Mouse (Mus musculus) cerebellum, adult 2 months (tissue): ENCODE results near the gene Smoc1. TPM values are rescaled to one million over a fixed set of nuclear protein-coding genes. Genes with fewer than 3 reads are reported as not detected.

ENCODE experiments used
- DNase-seq, 2 experiments: peaks; one replicate each; pipeline ENCODE4 v3.0.0; 2021
- H3K27ac ChIP-seq: fragments of 200-500 bp; 2 replicates; pipeline ENCODE4 v1.5.1; 2012; ENCODE audit warnings: low read length, control low read depth, inconsistent platforms; ENCODE audit not compliant: insufficient read depth
- H3K27me3 ChIP-seq: fragments of 200-500 bp; 2 replicates; pipeline ENCODE4 v1.6.1; 2012; ENCODE audit warnings: inconsistent platforms, mild to moderate bottlenecking, low read length, moderate library complexity; ENCODE audit not compliant: control insufficient read depth, insufficient read depth
- H3K4me1 ChIP-seq: fragments of 200-500 bp; 2 replicates; pipeline ENCODE4 v1.6.1; 2011; ENCODE audit warnings: low read length; ENCODE audit not compliant: control insufficient read depth, insufficient read depth
- H3K4me3 ChIP-seq: fragments of 200-500 bp; replicated peaks from 2 replicates; pipeline ENCODE3; 2011; ENCODE audit warnings: mild to moderate bottlenecking, low read depth, low read length, control low read depth; ENCODE audit not compliant: insufficient read depth
- CTCF ChIP-seq: fragments of 200-500 bp; IDR thresholded peaks from 2 replicates; pipeline ENCODE4 v1.5.1; 2011; ENCODE audit warnings: low read depth, mild to moderate bottlenecking, control low read depth, low read length, moderate library complexity, borderline replicate concordance; ENCODE audit not compliant: insufficient read depth
- POLR2A ChIP-seq: fragments of 200-500 bp; IDR thresholded peaks from 2 replicates; pipeline ENCODE4 v1.6.1; 2011; ENCODE audit warnings: low read length, control low read depth, borderline replicate concordance; ENCODE audit not compliant: insufficient read depth
- WGBS: fragments of 180-500 bp; shearing (Covaris S2); methylation state at CpG from one replicate; pipeline ENCODE4 v1.1.7; 2018; 5-methylcytosine and 5-hydroxymethylcytosine counted together
- polyA plus RNA-seq: library from polyadenylated mRNA; depleted of rRNA; stranded (reverse); fragments of >200 nt; gene quantifications from 2 replicates; pipeline ENCODE4 v1.2.3, GENCODE M21; 2012

Gene Smoc1
- polyA plus RNA-seq, 1 experiment: 10.8 TPM

- TF ChIP-seq CTCF: no peak
- TF ChIP-seq POLR2A: no peak
- 59% methylated on average over 9 of the region's 9 CpGs for WGBS
- Histone ChIP-seq H3K4me3 (no peak overlapping the region), H3K4me1 (peaks cover 20% of the 10 kb centered on the region), H3K27ac (no peak overlapping the region), H3K27me3 (no peaks in the 10 kb centered on the region)
- no peak for DNase-seq
Observed at GRCm38 (mm10) chr12:81175252-81175651, 148.6 kb downstream of the Smoc1 start.

DNA sequence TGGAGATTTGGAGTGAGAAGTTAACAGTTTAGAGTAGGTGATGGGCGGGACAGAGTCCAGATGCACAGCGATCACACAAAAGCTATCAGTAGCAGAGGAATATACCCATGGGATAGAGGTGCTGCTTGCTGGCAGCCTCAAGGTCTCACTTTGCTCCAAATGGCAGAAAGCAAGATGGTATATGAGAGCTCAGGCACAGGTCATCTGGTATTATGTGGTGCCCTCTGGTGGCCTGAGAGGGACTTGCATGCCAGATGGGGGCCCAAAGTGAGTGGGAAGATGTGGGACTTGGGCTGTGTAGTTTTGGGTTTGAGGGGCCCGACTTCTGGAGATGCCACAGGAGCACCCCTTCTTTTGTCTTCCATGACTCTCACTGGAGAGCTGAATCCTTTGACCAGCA is 155.5 kb downstream of the Smoc1 start:
- Histone ChIP-seq H3K27ac (no peak overlapping the region), H3K4me1 (no peaks in the 10 kb centered on the region; the same call in 1 of the 2 replicates), H3K4me3 (no peak overlapping the region), H3K27me3 (no peaks in the 10 kb centered on the region)
- DNase-seq: peak; percentile 57 to 72
- no peak for TF ChIP-seq POLR2A
- peak; percentile 88 for TF ChIP-seq CTCF
- 50% methylated on average over 3 of the region's 3 CpGs for WGBS

- Histone ChIP-seq H3K4me1 (no peaks in the 10 kb centered on the region; the same call in 1 of the 2 replicates), H3K4me3 (no peak overlapping the region), H3K27ac (no peak overlapping the region), H3K27me3 (no peaks in the 10 kb centered on the region)
- 84% methylated on average over 2 of the region's 2 CpGs for WGBS
- DNase-seq: no peak
- TF ChIP-seq POLR2A (no peak), CTCF (no peak)
Observed at GRCm38 (mm10) chr12:81184967-81185366, 158.4 kb downstream of the Smoc1 start.

- H3K4me1 ChIP-seq: no peaks in the 10 kb centered on the region; the same call in 1 of the 2 replicates
- no peak overlapping the region for H3K4me3 ChIP-seq
- WGBS: 93% methylated on average over 4 of the region's 4 CpGs
- no peaks in the 10 kb centered on the region for H3K27me3 ChIP-seq
- TF ChIP-seq CTCF (no peak), POLR2A (no peak)
- DNase-seq: no peak
- no peak overlapping the region for H3K27ac ChIP-seq
Observed at GRCm38 (mm10) chr12:81186081-81186480, 159.5 kb downstream of the Smoc1 start.

- Histone ChIP-seq H3K27ac (no peak overlapping the region), H3K4me1 (no peaks in the 10 kb centered on the region; the same call in 1 of the 2 replicates), H3K27me3 (no peaks in the 10 kb centered on the region), H3K4me3 (no peak overlapping the region)
- TF ChIP-seq POLR2A (no peak), CTCF (no peak)
- WGBS: 67% methylated on average over 3 of the region's 3 CpGs
- no peak for DNase-seq
Observed at GRCm38 (mm10) chr12:81186668-81187067, 160.1 kb downstream of the Smoc1 start.

DNA sequence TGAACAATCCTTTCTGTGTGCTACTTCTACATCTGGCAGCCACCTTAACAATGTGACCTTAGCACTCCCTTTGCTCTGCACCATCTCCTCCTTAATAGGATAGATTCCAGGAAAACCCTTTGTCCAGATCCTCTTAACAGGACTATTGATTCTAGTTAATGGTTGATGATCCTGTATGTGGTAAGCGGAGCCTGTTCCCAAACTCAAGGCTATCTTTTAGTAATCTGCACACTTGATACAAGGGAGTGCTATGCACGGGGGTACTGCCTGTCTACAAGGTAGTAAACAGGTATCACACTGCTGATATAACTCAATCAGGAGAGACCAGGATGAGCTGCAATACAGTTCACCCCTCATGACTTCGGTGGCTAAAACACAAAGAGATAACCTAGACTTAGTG is 161.8 kb downstream of the Smoc1 start:
- Histone ChIP-seq H3K27ac (no peak overlapping the region), H3K4me3 (no peak overlapping the region), H3K27me3 (no peaks in the 10 kb centered on the region), H3K4me1 (no peaks in the 10 kb centered on the region; the same call in 1 of the 2 replicates)
- no peak for DNase-seq
- no peak for TF ChIP-seq CTCF
- no peak for TF ChIP-seq POLR2A
- 83% methylated on average over 3 of the region's 3 CpGs for WGBS

DNA sequence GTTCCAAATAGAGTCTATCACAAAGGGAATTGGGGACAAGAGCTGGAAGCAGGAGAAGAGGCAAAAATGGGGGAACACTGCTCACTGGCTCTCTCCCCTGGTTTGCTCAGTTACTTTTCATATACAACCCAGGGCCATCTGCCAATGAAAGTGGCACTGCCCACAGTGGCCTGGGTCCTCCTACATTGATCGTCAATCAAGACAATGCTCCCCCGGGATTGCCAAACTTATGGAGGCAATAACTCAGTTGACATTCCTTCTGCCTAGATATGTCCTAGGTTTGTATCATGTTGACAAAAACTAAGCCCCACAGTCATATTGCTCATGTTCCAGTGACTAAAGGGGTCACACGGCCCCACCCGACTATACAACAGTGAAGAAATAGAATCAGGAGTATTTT is 162.4 kb downstream of the Smoc1 start:
- TF ChIP-seq CTCF: no peak
- no peak for TF ChIP-seq POLR2A
- 90% methylated on average over 4 of the region's 4 CpGs for WGBS
- DNase-seq: no peak

DNA sequence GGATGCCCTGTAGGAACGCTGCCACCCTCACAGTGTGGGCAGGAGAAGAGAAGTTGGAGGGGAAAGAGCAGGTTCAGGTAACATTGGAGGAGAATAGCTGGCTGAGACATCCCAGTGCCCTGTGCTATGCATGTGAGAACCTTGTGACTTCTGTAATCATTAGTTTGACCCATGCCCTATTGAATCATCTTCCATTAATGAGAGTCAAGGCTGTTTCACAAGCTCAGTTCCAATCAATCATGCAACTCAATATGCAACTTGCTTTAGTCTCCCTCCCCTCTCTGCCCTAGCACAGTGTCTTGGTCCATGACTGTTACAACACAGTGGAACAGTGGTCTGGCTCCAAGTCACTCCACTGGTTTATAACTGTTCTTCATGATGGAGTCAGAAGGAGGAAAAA is 163.0 kb downstream of the Smoc1 start:
- Histone ChIP-seq H3K27me3 (no peaks in the 10 kb centered on the region), H3K4me1 (no peaks in the 10 kb centered on the region; the same call in 1 of the 2 replicates), H3K27ac (no peak overlapping the region), H3K4me3 (no peak overlapping the region)
- 97% methylated on average over 1 of the region's 1 CpGs for WGBS
- no peak for TF ChIP-seq CTCF
- no peak for TF ChIP-seq POLR2A
- DNase-seq: no peak

More for the DNA sequence above, 162.4 kb downstream of the Smoc1 start:
- Histone ChIP-seq H3K4me1 (no peaks in the 10 kb centered on the region; the same call in 1 of the 2 replicates), H3K4me3 (no peak overlapping the region), H3K27ac (no peak overlapping the region), H3K27me3 (no peaks in the 10 kb centered on the region)
